Mouse (Mus musculus) lung, postnatal 36 days (tissue): ENCODE results near the gene Gm21693.
"Not testable (repeated sequence)": the region's sequence is repeated elsewhere in the genome, so short reads cannot be mapped to it uniquely, and the experiment has no call there.

Source experiments
- DNase-seq: peaks from one replicate; pipeline ENCODE4 v3.0.0; 2022; ENCODE audit warnings: mixed read lengths

Gm21693 gene

DNA sequence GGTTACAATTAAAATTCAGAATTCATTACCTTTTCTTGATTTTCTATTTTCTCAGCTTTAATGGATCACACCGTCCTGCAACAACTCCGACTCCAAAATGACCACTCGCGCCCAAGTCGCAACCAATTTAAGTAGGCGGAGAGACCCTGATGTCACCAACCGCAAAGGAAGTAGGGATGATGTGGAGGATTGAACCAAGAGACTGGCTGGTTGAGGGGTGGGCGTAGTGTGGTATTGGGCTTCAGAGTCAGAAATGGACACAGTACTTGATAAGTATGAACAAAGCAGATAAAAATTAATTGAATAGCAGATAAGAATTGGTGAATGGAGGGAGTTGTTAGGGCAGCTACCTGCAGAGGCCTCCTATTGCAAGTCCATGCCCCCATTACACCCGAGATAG, at the start of gene Gm21693:
Gene Gm21693 (minus strand): TSS at position 101 of the 400 bp plus-strand sequence.
- not testable (repeated sequence) for DNase-seq

DNA sequence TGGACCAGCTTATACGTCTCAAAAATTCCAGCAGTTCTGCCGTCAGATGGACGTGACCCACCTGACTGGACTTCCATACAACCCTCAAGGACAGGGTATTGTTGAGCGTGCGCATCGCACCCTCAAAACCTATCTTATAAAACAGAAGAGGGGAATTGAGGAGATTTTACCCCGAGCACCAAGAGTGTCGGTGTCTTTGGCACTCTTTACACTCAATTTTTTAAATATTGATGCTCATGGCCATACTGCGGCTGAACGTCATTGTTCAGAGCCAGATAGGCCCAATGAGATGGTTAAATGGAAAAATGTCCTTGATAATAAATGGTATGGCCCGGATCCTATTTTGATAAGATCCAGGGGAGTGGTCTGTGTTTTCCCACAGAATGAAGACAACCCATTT, 4.5 kb downstream of the Gm21693 start:
- DNase-seq, result not testable (repeated sequence)

DNA sequence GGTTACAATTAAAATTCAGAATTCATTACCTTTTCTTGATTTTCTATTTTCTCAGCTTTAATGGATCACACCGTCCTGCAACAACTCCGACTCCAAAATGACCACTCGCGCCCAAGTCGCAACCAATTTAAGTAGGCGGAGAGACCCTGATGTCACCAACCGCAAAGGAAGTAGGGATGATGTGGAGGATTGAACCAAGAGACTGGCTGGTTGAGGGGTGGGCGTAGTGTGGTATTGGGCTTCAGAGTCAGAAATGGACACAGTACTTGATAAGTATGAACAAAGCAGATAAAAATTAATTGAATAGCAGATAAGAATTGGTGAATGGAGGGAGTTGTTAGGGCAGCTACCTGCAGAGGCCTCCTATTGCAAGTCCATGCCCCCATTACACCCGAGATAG, 38.8 kb downstream of the Gm21693 start, which contains the start of gene Gm21677:
Gene Gm21677 (minus strand): TSS at position 101 of the 400 bp plus-strand sequence.
- not testable (repeated sequence) for DNase-seq
